In genomic region chr2:27096341-27096981, GRCm38 (mm10) we compare ENCODE assay signal across 11 mouse cellular contexts. TPM values are rescaled to one million over a fixed set of nuclear protein-coding genes. Genes with fewer than 3 reads are reported as not detected.
DNase-seq lines count a peak whose midpoint lies in the region; ATAC-seq and TF ChIP-seq lines count a peak whose summit lies in the region.
"Had no signal": no experiment of that assay in that cellular context is flagged by ENCODE, and none has a peak within 500 bp of the region (broad histone marks: within the 10 kb centered on the region; RNA-seq: fewer than 3 reads in every experiment).

No protein-coding gene starts in this region.

- ATAC-seq in forebrain, postnatal 0 days = no peak
- ATAC-seq in forebrain, embryonic 16.5 days = no peak
- ATAC-seq in midbrain, embryonic 14.5 days (ENCODE audit: low FRiP score, low TSS enrichment) = no peak
- ATAC-seq in midbrain, postnatal 0 days (ENCODE audit: low FRiP score) = no peak
- no peak for ATAC-seq in stomach, embryonic 16.5 days (ENCODE audit: insufficient read depth, low FRiP score)
- ATAC-seq: CD4-positive, CD25-positive, alpha-beta regulatory T cell, adult 4 months had no signal

- H3K9ac ChIP-seq in forebrain, postnatal 0 days = no peak overlapping the region
- H3K9ac ChIP-seq in forebrain, embryonic 16.5 days (replicated peaks; ENCODE audit: low read depth, low read length) = no peak overlapping the region
- H3K9ac ChIP-seq in midbrain, embryonic 14.5 days (replicated peaks; ENCODE audit: low read length) = no peak overlapping the region
- no peak overlapping the region for H3K9ac ChIP-seq in midbrain, postnatal 0 days (replicated peaks; ENCODE audit: low read length, poor library complexity, severe bottlenecking)
- no peak overlapping the region; the same call in 1 of the 2 replicates for H3K9ac ChIP-seq in stomach, embryonic 16.5 days (ENCODE audit: low read length)
- H3K9ac ChIP-seq: liver, embryonic 13.5 days had no signal

- 74% methylated on average over 13 of the region's 13 CpGs for WGBS in forebrain, postnatal 0 days
- WGBS in forebrain, embryonic 16.5 days = 76% methylated on average over 13 of the region's 13 CpGs
- WGBS in midbrain, embryonic 14.5 days = 82% methylated on average over 13 of the region's 13 CpGs
- 72% methylated on average over 13 of the region's 13 CpGs for WGBS in midbrain, postnatal 0 days
- WGBS in stomach, embryonic 16.5 days = 39% methylated on average over 13 of the region's 13 CpGs

- peaks cover 12% of the 10 kb centered on the region for H3K4me1 ChIP-seq in forebrain, postnatal 0 days (ENCODE audit: insufficient read depth)
- peaks cover 6% of the 10 kb centered on the region; the same call in 1 of the 2 replicates for H3K4me1 ChIP-seq in forebrain, embryonic 16.5 days (replicated peaks; ENCODE audit: control insufficient read depth, insufficient read depth, low read length)
- peaks cover 8% of the 10 kb centered on the region for H3K4me1 ChIP-seq in midbrain, embryonic 14.5 days (ENCODE audit: control insufficient read depth, insufficient read depth, low read length)
- H3K4me1 ChIP-seq in midbrain, postnatal 0 days (ENCODE audit: insufficient read depth, low read length) = peaks cover 6% of the 10 kb centered on the region; the same call in 1 of the 2 replicates
- peaks cover 28% of the 10 kb centered on the region for H3K4me1 ChIP-seq in stomach, embryonic 16.5 days (ENCODE audit: control insufficient read depth, insufficient read depth, low read length)

- H3K4me2 ChIP-seq in forebrain, postnatal 0 days (ENCODE audit: low read depth) = no peak overlapping the region
- H3K4me2 ChIP-seq in forebrain, embryonic 16.5 days (ENCODE audit: low read length) = no peak overlapping the region
- H3K4me2 ChIP-seq in midbrain, embryonic 14.5 days (ENCODE audit: low read length) = no peak overlapping the region
- H3K4me2 ChIP-seq in midbrain, postnatal 0 days (ENCODE audit: low read depth, low read length, poor library complexity, severe bottlenecking) = no peak overlapping the region
- no peak overlapping the region for H3K4me2 ChIP-seq in stomach, embryonic 16.5 days (ENCODE audit: low read depth, low read length)
- H3K4me2 ChIP-seq: liver, embryonic 13.5 days had no signal

- no peak for DNase-seq in forebrain, postnatal 0 days
- peak; percentile 9 for DNase-seq in midbrain, embryonic 14.5 days
- DNase-seq in midbrain, postnatal 0 days (ENCODE audit: low spot score) = no peak
- DNase-seq in left cerebral cortex, postnatal 36 days (ENCODE audit: low spot score in 2 of 2) = peak; percentile 81 to 82
- no peak for DNase-seq in natural killer cell, adult 2 months (ENCODE audit: low spot score in 2 of 2)
- DNase-seq in cerebellum, adult 9-10 months = no peak
- DNase-seq: liver, embryonic 13.5 days had no signal

- 0 out of 2 replicates have a peak overlapping the region, but pooled peaks have one; percentile 21 for H3K27ac ChIP-seq in forebrain, postnatal 0 days (ENCODE audit: low read depth, low read length)
- H3K27ac ChIP-seq in forebrain, embryonic 16.5 days (ENCODE audit: low read length) = no peak overlapping the region
- no peak overlapping the region for H3K27ac ChIP-seq in midbrain, embryonic 14.5 days (replicated peaks; ENCODE audit: low read depth, low read length)
- H3K27ac ChIP-seq in midbrain, postnatal 0 days (ENCODE audit: low read depth, low read length) = no peak overlapping the region
- peak overlapping the region; percentile 79 for H3K27ac ChIP-seq in stomach, embryonic 16.5 days (ENCODE audit: low read length)
- H3K27ac ChIP-seq: liver, embryonic 13.5 days had no signal

- no peak for TF ChIP-seq CTCF in forebrain, postnatal 0 days (IDR thresholded peaks at IDR 0.05; ENCODE audit: low read depth)
- no peak for TF ChIP-seq CTCF in midbrain, postnatal 0 days (IDR thresholded peaks at IDR 0.05)

- intact Hi-C loops in left cerebral cortex, postnatal 36 days (cut with DNase I) = no loop called here

- no peaks in the 10 kb centered on the region for H3K27me3 ChIP-seq in forebrain, postnatal 0 days (ENCODE audit: insufficient read depth, low read length)
- H3K27me3 ChIP-seq in forebrain, embryonic 16.5 days (replicated peaks; ENCODE audit: control insufficient read depth, insufficient read depth, low read length) = no peaks in the 10 kb centered on the region
- H3K27me3 ChIP-seq in midbrain, embryonic 14.5 days (ENCODE audit: control insufficient read depth, insufficient read depth, low read length) = no peaks in the 10 kb centered on the region
- no peaks in the 10 kb centered on the region for H3K27me3 ChIP-seq in midbrain, postnatal 0 days (ENCODE audit: insufficient read depth, low read length)
- no peaks in the 10 kb centered on the region for H3K27me3 ChIP-seq in stomach, embryonic 16.5 days (ENCODE audit: control insufficient read depth, insufficient read depth, low read length)
- H3K27me3 ChIP-seq: liver, embryonic 13.5 days had no signal

- H3K36me3 ChIP-seq in forebrain, postnatal 0 days (ENCODE audit: insufficient read depth) = no peaks in the 10 kb centered on the region
- no peaks in the 10 kb centered on the region for H3K36me3 ChIP-seq in forebrain, embryonic 16.5 days (ENCODE audit: control insufficient read depth, insufficient read depth)
- no peaks in the 10 kb centered on the region for H3K36me3 ChIP-seq in midbrain, embryonic 14.5 days (ENCODE audit: control insufficient read depth, insufficient read depth, low read length)
- no peaks in the 10 kb centered on the region for H3K36me3 ChIP-seq in midbrain, postnatal 0 days (ENCODE audit: insufficient read depth, low read length)
- H3K36me3 ChIP-seq in stomach, embryonic 16.5 days (ENCODE audit: control insufficient read depth, insufficient read depth, low read length) = no peaks in the 10 kb centered on the region
- H3K36me3 ChIP-seq: liver, embryonic 13.5 days had no signal

- H3K4me3 ChIP-seq in forebrain, postnatal 0 days (ENCODE audit: low read depth, low read length) = no peak overlapping the region
- no peak overlapping the region for H3K4me3 ChIP-seq in forebrain, embryonic 16.5 days (replicated peaks; ENCODE audit: low read length)
- no peak overlapping the region for H3K4me3 ChIP-seq in midbrain, embryonic 14.5 days (replicated peaks; ENCODE audit: low read depth, low read length)
- H3K4me3 ChIP-seq in midbrain, postnatal 0 days (ENCODE audit: low read depth, low read length) = no peak overlapping the region
- no peak overlapping the region for H3K4me3 ChIP-seq in stomach, embryonic 16.5 days (replicated peaks; ENCODE audit: low read length)
- H3K4me3 ChIP-seq: liver, embryonic 13.5 days had no signal

- no peaks in the 10 kb centered on the region for H3K9me3 ChIP-seq in forebrain, postnatal 0 days (ENCODE audit: low read length)
- H3K9me3 ChIP-seq in forebrain, embryonic 16.5 days (ENCODE audit: control insufficient read depth, low read length) = no peaks in the 10 kb centered on the region
- no peaks in the 10 kb centered on the region for H3K9me3 ChIP-seq in midbrain, embryonic 14.5 days (ENCODE audit: control insufficient read depth, low read length)
- H3K9me3 ChIP-seq in midbrain, postnatal 0 days (ENCODE audit: low read length) = no peaks in the 10 kb centered on the region
- no peaks in the 10 kb centered on the region for H3K9me3 ChIP-seq in stomach, embryonic 16.5 days (replicated peaks; ENCODE audit: control insufficient read depth, low read length)
- H3K9me3 ChIP-seq: liver, embryonic 13.5 days had no signal

RNA-seq across cellular contexts. Expression of gene Adamtsl2, which starts 17.3 kb away (rescaled TPM):
- total RNA-seq in forebrain, postnatal 0 days (2014; rRNA removed) = 24.5 and 32.9 TPM in 2 replicates
- polyA plus RNA-seq in forebrain, postnatal 0 days (2015; fragmentation: Nextera tagmentation; extraction: Ambion mirVana) = 12.7 and 14.8 TPM in 2 replicates
- polyA plus RNA-seq in forebrain, embryonic 16.5 days (2015; fragmentation: Nextera tagmentation; extraction: Ambion mirVana) = 11.6 and 14.2 TPM in 2 replicates
- polyA plus RNA-seq in midbrain, embryonic 14.5 days (2014; fragmentation: Nextera tagmentation; extraction: Ambion mirVana) = 7.1 and 7.6 TPM in 2 replicates
- total RNA-seq in midbrain, postnatal 0 days (2014; rRNA removed) = 14.3 and 17.0 TPM in 2 replicates
- polyA plus RNA-seq in midbrain, postnatal 0 days (2015; fragmentation: Nextera tagmentation; extraction: Ambion mirVana) = 7.3 and 9.3 TPM in 2 replicates
- 10 to 100 TPM; 22.0 to 22.2 TPM for total RNA-seq in left cerebral cortex, postnatal 36 days (2021)
- 3.6 and 4.0 TPM in 2 replicates for polyA plus RNA-seq in stomach, embryonic 16.5 days (2015; fragmentation: Nextera tagmentation; extraction: Ambion mirVana)
- total RNA-seq: neutrophil, adult 5-6 weeks had no signal

RNA-seq across cellular contexts. Expression of gene Mymk, which starts 24.5 kb away (rescaled TPM):
- total RNA-seq in forebrain, postnatal 0 days (2014; rRNA removed) = not detected in 2 replicates
- polyA plus RNA-seq in forebrain, postnatal 0 days (2015; fragmentation: Nextera tagmentation; extraction: Ambion mirVana) = 0.12 and 0.15 TPM in 2 replicates
- polyA plus RNA-seq in forebrain, embryonic 16.5 days (2015; fragmentation: Nextera tagmentation; extraction: Ambion mirVana) = not detected in 2 replicates
- polyA plus RNA-seq in midbrain, embryonic 14.5 days (2014; fragmentation: Nextera tagmentation; extraction: Ambion mirVana) = not detected in 2 replicates
- 0.16 TPM in 1 of 2 replicates, not detected in the other for total RNA-seq in midbrain, postnatal 0 days (2014; rRNA removed)
- 0.15 TPM in 1 of 2 replicates, not detected in the other for polyA plus RNA-seq in midbrain, postnatal 0 days (2015; fragmentation: Nextera tagmentation; extraction: Ambion mirVana)
- total RNA-seq in left cerebral cortex, postnatal 36 days (2021) = under 1 TPM in 1 of 2 experiments, not detected in 1; 0.44 TPM
- polyA plus RNA-seq in stomach, embryonic 16.5 days (2015; fragmentation: Nextera tagmentation; extraction: Ambion mirVana) = 0.60 and 9.8 TPM in 2 replicates
- total RNA-seq: neutrophil, adult 5-6 weeks had no signal
- polyA plus RNA-seq: CD4-positive, CD25-positive, alpha-beta regulatory T cell, adult 4 months had no signal

RNA-seq across cellular contexts. Expression of gene Fam163b, which starts 45.8 kb away (rescaled TPM):
- 7.5 and 7.8 TPM in 2 replicates for total RNA-seq in forebrain, postnatal 0 days (2014; rRNA removed)
- 23.9 and 26.2 TPM in 2 replicates for polyA plus RNA-seq in forebrain, postnatal 0 days (2015; fragmentation: Nextera tagmentation; extraction: Ambion mirVana)
- polyA plus RNA-seq in forebrain, embryonic 16.5 days (2015; fragmentation: Nextera tagmentation; extraction: Ambion mirVana) = 5.0 and 7.1 TPM in 2 replicates
- 2.8 and 4.2 TPM in 2 replicates for polyA plus RNA-seq in midbrain, embryonic 14.5 days (2014; fragmentation: Nextera tagmentation; extraction: Ambion mirVana)
- total RNA-seq in midbrain, postnatal 0 days (2014; rRNA removed) = 4.9 and 8.4 TPM in 2 replicates
- polyA plus RNA-seq in midbrain, postnatal 0 days (2015; fragmentation: Nextera tagmentation; extraction: Ambion mirVana) = 13.0 and 13.9 TPM in 2 replicates
- 100 to 1,000 TPM; 112 to 122 TPM for total RNA-seq in left cerebral cortex, postnatal 36 days (2021)
- polyA plus RNA-seq in stomach, embryonic 16.5 days (2015; fragmentation: Nextera tagmentation; extraction: Ambion mirVana) = 0.04 and 0.10 TPM in 2 replicates
- total RNA-seq: neutrophil, adult 5-6 weeks had no signal
- polyA plus RNA-seq: CD4-positive, CD25-positive, alpha-beta regulatory T cell, adult 4 months had no signal

Comparison
In these comparisons a context has a peak if more than half of its experiments do, and no peak if none do; other contexts are left out.
1. DNase-seq: peak in midbrain, embryonic 14.5 days (single experiment) and left cerebral cortex, postnatal 36 days (2 of 2); none in forebrain, postnatal 0 days (single experiment), midbrain, postnatal 0 days (single experiment), natural killer cell, adult 2 months (0 of 2) and cerebellum, adult 9-10 months (single experiment).
2. H3K27ac ChIP-seq: peak in forebrain, postnatal 0 days (single experiment) and stomach, embryonic 16.5 days (single experiment); none in forebrain, embryonic 16.5 days (single experiment), midbrain, embryonic 14.5 days (single experiment) and midbrain, postnatal 0 days (single experiment).